Mouse (Mus musculus): ENCODE results near the gene Fmo2.

Gene Fmo2

DNA sequence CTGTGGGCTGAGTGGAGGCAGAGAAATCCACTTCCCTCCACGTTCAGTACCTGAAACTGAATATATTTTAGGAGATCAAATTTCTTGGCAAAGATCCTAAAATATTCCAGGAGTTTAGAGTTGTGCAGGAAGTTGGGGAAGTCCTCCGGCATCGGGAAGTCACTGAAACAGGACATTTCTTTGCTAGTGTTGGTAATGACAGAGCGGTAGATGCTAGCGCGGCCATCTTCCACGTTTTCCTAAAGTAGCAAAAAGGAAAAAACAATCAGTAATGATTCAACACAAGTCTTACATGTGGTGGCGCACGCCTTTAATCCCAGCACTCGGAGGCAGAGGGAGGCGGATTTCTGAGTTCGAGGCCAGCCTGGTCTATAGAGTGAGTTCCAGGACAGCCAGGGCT, 9.9 kb downstream of the Fmo2 start:
- DNase-seq = no peak

DNA sequence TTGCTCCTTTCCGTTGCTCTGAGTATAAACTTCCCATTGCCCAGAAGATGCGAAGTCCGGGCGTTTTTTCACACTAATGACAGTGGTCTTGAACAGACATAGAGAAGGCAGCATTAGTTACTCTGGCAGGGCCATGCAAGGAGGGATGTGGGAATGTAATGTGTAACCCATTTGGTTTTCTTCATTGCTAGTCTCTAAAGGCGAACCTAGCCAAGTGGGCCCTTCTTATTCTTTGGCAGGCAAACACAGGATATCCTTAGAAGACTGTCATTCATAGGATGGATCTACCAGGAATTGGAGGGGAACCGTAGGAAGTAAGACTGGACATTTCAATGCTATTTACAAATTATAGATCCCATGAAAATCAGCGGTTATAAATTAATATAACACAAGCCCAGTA, 10.9 kb downstream of the Fmo2 start:
- DNase-seq = no peak

DNA sequence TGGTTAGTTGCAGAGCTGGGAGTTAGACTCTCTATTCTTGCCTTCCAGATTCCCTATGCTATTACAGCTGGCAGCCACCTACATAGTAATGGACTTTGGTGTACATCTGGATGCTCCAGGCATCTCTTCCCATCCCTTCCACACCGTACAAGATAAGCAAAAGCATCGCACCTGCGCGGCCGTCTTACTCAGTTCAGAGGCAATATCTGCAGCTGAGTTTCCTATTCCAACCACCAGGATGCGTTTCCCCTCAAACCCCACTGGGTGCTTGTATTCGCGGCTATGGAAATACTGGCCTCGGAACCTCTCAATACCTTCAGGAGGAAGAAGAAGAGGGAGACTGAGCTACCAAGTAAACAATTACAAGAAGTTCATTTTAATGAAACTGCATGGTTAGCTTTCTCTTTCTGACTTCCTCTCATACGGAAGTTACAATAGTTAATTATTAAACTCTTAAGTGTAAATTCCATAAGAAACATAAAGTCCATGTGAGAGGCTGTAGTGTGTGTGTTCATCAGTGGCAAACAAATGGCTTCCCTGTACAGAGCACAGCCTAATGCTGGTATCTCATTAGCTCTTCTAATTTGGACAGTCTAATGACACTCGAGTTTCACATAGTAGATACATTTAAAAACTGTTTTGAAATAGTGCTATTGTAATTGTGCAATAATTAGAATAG, 12.2 kb downstream of the Fmo2 start:
- no peak for DNase-seq

DNA sequence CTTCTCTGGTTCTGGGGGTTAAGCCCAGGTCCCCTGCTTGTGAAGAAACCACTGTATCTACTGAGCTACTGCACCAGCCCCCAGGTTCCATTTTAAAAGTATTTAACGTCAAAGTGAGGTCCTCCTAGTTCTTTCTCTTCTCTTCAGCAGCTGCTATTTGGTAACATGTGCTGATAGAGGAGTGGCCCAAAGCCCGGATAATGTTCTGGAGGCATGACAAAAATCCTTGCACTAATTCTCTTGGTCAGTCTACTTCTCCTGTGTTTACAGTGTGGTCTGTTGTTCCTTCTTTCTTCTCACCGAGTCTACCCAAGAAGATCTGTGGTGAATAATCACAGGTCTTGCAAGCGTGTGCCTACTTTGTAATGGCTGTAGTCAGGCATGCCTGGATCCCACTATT, 15.8 kb downstream of the Fmo2 start:
- no peak for DNase-seq

DNA sequence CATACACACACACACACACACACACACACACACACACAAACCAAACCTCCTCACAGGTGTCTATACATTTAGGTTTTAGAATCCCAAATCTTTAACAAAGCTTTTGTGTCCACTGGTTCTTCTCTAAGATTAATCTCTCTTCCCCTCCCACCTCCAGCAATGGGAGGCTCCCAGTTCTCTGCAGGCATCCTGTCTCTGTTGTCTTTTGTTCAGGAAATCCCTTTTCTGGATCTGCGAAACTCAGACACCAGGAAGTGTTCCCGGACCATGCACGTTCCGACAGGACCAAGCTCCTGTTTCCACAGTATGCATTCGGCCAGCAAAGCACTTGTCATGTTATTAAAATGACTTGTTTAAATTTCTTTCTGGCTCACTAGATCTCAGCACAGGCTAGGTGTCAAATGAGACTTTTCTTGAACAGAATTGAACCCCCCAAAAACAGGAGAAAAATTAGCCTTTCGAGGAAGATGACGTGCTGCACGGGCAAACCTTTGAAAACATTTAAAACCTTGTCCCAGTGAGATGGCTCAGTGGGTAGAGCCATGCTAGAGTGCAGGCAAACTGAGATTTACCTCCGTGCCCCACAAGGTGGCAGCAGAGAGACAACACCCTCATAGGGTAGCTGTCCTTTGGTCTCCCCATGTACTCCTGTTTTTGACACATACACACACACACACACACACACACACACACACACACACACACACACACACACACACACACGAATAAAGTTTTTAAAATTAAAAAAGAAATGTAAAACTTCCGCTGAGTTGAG, 18.7 kb downstream of the Fmo2 start:
- peak; percentile 37 for DNase-seq

DNA sequence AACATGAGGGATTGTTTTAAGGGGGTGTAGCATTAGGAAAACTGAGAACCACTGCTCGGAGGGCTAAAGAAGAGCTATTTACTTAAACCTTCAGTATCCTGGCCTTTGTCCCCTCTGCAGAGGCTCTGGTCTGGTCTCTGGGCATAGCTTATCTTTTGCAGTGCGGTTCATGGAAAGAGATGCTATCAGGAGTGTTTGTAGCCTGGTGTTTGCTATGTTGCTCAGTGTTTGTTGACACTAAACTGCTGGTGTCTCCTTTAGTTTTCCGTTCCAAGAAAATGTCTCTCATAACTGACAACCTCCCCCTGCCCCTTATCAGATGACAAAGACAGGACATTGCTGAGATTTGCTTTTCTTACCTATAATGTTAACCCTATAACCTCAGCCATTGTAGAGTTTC, 23.4 kb downstream of the Fmo2 start:
- DNase-seq = no peak

DNA sequence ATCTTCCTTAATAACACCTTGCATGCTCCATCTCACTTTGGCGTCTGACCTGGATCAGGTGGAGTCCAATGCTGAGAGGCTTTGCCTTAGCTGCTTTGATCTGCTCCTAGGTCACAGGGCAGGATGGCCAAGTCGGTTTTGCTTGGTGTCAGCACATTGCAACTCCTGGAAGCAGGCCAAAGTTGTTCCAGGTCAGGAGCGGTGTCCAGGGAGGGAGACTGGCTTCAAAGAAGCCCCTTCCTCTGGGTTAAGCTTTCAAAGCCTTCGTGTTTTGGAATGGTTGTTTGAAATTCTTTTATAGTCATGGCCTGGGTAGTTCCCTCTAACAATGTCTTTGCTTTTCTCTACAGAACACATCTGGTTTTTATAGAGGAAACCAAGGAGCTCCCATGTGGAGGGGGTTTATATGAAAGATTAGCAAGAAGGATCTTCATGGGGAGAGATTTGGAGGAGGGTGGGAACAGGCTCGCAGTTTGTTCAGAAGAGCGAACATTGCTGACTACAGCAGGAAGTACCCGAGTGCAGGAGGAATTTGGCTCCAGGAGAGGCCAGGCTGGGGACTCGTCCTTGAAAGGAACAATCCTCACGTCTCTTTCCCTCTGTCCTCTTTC, 26.7 kb downstream of the Fmo2 start:
- DNase-seq = no peak

DNA sequence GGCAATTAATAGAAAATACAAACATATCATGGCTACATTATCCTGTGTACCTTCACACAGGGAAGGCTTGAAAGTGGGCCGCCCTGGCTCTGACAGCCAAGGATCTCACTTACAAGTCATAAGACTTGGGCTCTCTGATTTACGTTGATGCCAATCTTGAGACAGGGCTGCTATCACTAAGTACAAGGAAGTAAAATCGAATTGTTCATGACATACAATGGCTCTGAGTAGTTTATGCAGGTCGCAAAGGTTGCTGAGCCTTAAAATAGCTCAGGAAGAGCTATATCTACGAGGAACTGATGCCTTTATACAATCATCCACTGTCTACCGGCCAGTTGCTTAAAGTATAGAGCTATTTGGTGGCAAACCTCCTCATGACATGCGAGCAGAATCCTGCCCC, 27.5 kb downstream of the Fmo2 start:
- no peak for DNase-seq

DNA sequence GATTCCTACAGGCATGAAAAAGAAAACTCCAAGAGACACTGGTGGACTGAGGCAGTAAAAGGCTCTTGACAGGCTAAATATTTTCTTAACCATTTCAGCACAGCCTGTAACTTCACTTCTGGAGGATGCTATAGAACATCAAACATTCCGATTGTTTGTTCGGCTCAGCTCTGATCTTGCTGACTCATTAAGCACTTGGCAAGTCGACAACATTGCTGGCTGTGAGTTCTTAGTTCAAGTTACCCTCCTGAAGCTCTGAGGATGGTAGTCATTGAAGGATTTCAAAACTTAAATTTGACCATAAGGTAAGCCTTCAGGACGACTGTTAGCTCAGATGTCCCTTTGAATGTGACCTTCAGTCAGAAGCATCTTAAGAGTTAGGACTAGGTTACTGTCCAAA, 31.1 kb downstream of the Fmo2 start:
- no peak for DNase-seq

DNA sequence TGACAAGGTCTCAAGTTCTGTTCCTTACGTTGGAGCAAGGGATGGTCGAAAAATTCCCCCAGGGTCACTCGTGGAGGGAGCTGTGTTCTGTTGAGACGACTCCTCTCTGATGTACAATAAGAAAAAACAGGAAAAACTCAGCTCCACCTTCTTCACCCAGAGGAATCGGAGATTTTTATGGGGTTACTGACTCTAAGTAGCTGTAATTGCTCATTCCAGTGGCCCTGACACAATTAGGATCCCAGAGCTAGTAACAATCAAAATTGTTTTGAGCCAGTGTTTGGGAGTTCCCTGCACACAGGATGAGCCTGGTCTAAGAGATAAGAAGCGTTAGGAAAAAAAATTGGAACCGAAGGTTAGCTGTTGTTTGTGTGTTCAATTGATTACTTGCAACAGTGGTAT, 32.2 kb downstream of the Fmo2 start, which contains the start of gene Fmo1:
Gene Fmo1, minus strand, starts transcription at position 331 of the 402 bp plus-strand sequence.
- DNase-seq = no peak

DNA sequence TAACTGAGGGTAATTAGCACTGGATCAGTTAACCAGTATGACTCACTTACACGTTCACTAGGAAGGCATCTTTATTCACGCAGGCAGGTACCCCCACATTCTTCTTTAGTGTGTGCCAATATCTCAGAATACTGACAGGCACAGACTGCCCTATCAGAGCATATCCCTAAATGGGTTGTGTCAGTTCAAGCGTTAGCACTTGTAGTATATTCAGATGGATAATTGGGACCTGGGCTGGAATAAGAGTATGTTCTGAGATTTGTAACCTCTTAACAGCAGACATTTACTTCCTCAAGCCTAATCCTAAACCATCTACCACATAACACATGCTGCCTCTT, 33.1 kb downstream of the Fmo2 start:
- no peak for DNase-seq

DNA sequence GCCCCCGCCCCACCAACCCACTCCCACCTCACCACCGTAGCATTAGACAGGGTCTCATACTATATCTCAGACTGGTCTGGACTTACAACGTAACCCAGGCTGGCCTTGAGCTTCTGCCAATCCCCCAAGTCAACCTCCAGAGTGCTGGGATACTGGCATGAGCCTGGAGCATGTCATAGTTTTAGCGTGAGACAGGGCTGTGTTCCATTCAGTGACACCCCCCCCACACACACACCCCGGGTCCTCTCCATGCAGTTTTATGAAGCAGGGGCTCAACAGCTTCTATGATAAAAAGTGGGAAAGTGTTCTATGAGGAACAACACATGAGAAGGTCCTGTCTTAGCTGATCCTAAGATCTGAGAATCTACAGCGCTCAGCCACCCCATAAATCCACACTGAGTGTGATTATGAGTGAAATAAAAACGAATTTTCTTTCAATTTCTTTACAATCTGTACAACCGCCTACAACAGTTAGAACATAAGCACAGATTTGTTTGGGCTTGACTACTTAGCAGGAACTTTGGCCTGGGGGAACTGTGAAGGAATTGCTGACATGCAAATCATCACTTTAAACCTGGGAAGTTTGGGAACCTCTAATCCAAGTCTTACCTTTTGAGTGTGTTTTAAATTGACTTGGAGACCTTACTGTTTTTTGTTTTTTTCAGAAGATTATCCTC, 33.6 kb downstream of the Fmo2 start:
- DNase-seq = no peak

DNA sequence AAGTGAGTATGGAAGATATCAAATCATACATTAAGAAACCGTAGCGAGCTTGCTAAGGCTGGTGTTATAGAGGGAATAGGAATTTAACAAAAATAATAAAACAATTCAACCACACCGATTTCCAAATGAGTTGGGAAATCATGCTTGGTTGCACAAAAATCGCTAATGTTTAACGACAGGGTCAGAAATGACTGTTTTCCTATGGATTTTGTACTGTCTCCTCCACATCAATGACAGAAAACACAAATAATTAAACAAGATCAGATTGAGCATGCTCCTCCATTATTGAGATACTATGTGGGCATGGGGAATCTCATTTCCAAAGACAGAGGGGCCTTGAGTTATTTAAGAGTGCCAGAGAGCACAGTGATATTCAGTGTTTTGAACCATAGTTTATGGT, 34.2 kb downstream of the Fmo2 start:
- no peak for DNase-seq

DNA sequence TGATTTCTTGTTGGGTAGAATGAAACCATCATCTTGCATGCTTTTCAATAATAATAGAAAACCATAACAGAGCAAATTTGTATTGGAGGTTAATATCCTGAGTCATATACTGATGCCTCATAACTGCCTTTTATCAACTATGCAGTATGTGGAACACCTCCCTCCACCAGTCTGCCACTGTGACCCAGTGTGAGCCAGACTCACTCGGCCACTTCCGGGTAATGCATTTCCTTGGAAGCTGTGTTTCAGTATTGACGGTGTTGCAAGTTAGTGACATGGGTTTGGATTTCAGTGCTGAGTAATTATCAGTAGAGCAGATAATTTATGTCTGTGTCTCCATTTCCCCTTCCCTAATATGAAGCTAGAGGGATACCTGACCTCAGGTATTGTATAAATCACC, 34.9 kb downstream of the Fmo2 start:
- no peak for DNase-seq

DNA sequence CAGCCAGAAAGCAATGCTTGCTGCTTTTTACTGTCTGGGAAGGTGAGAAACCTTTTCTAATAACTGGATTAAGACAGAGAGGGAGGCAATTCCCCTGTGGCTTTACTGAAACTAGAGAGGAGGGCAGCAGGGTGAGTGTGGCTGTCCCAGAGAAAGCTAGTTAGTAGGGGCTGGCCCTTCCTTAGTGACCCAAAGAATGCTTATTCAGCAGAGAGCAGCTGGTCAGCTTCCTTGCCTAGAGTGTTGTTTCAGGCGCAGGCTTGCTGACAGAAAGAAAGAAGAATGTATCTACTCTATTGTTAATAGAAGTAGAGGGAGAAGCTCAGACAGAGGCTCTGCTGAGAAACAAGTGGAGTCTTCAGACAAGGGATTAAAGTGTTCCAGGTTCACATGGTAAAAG, 36.2 kb downstream of the Fmo2 start:
- no peak for DNase-seq

DNA sequence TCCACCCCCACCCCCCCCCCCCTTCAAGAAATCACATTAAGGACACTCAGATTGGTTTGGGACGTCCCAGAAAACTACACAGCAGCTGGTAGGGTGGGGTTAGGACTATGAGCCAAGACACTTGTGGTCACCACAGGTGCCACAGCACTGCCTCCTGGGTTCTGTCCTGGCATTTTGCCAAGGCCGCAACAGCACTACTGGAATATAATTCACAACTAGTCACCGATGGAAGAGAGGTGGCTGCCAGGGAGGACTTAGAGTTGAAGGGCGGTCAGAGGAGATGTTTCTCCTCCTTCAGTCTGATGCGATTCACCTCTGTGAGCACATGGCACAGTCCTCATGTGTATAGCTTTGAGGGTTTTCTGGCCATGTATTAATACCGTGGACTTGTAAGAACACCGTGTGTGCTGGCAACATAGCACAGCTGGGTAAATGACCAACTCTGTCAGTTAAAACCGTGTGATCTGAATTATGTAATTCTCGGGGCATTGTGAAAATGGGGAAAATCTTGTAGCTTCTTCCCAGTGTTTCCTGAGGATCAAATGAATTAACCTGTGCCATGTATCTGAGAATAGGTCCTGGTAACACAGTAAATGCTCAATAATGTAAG, 38.4 kb downstream of the Fmo2 start:
- no peak for DNase-seq

DNA sequence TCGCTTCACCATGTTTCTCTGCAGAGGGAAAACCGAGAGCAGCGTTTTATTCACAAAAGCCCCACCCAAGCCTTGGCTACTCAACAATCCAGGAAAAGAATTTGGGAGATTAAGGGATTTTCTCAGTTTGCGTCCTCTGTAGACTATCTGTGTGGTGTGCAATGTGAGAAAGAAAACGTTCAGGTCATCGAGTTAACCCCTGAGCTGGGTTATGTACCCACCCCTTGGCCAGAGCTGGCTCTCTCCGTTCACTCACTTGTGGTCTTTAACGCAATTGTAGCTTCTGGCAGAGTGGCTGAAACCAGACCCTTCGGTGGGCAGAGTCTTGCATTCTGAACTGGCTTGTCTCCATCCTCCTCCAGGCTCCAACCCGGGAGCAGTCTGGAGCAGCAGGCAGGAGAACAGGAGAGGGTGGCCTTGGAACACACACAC, 39.0 kb downstream of the Fmo2 start:
- DNase-seq = no peak

DNA sequence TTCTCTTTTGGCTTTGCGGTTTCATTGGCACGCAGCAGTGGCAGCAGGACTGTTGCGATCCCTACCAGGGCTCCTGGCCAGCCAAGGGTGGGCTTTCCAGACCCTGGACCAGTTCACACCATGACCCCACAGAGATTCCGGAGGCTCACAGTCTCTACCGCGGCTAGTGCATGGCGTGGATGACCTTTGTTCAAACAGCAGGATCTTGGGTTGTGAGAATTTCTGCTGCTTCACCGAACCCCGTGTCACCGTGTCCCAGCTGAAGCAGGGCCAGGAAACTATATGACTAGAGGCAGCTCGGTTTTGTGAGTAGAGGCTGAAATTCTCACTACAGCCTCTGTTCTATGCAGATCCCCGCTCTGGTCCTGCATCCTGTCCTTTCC, 39.8 kb downstream of the Fmo2 start:
- DNase-seq = no peak

DNA sequence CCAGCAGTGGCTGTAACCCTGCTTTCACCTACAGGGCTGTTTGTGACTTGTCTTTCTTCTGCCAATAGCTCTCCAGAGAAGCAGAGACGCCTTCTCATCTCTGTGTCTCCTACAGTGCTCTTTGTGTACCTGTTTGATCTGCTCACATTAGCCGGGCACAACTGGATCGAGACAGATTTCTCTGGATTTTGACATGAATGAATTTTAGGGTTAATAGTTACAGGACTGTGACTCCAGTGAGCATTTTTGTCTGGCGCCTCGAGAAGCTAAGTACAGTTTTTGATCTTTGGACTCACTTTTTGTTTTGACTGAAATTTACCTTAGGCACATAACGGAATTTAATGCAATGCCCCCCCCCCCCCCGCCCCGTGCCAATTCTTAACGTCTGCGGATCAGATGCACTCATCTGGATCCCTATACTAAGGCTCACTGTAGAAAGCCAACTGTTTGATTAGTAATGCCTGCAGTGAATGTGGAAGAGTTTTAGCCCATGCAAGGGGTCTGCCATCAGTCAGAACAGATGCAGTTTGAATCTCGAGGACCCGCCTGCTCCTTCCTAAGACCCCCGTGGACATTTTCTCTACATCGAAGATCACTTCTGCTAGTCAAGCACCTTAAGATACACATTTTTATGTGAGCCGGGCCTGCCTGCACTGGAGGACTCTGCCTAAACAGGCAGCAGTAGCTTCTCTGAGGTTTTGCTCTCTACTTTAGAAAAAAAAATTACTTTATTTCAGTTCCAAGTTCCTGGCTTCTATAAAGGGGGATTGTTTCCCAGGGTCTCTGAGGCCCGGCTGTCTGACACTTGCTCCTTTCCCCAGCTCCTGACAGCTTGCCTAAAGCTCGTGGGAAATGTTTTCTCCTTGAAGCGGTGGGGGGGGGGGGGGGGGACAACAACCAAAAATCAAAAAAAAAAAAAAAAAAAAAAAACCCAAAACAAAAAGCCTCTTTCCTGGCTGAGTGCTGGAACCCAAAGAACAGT, 40.5 kb downstream of the Fmo2 start:
- DNase-seq = no peak

DNA sequence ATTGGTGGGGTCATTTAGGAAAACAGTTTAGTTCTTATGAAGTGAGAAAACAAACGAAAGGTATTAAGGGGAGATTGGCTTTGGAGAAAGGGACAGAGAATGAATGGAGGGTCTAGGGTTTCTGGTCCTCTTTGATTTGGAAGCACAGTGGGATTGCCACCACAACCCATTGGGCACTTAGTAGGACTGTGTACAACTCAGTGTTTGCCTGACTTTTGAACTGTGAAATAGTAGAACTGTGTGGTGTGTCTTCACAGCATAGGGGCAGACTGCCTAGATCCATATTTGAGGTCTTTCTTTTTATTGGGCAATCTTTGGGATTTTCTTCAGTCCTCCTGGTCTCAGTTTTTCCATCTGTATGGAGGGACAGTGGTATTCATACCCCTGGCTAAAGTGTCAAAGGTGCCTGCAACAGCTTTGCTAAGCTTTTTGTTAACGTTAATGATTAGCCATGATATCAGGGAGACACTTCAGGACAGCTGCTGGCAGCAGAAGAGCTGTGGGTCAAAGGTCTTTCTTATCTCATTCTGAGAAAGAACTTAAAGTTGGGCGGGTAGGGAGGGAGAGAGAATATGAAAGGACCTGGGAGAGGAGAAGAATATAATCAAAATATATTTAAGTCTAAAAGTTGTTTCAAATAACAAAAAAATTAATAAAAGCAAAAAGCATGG, 44.6 kb downstream of the Fmo2 start:
- DNase-seq = no peak

DNA sequence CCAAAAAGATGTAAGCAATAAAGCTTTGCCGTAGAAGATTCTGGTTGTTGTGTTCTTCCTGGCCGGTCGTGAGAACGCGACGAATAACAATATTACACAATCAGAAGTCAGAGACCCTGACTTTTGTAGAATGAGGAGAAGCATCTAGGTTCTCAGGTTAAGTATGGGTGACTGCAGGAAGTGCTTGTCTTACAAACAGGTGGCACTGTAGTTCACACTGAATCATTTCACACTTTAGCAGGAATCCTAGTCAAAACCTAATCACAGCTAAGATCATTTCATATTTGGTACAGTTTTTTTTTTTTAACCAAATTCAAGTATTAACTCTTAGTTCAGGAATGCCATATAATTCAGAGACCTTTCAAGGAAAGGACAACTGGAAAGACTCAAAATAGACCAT, 51.0 kb downstream of the Fmo2 start:
- DNase-seq = no peak

DNA sequence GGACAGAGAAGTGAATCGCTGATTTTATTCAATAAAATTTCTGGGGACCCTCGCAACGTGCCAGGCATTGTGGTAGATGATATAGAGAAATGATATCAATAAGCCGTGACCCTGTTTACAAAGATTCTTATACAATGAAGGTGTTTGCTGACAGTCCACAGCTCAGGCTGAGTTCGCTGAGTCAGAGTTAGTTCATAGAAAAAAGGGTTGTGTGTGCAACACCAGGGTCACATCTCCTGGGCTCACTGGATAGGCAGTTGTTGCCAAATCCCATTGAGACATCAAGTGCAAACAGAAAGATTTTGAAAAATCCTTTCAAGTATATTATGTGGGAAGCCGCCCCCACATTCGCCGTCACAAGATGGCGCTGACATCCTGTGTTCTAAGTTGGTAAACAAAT, 58.3 kb downstream of the Fmo2 start:
- DNase-seq = no peak

Data from retina, postnatal 1 day (tissue).